Mouse (Mus musculus) midbrain, embryonic 12.5 days (tissue): Measurements from ENCODE around the gene Tbc1d30. TPM values are rescaled to one million over a fixed set of nuclear protein-coding genes. Genes with fewer than 3 reads are reported as not detected.

Experiments used
- ATAC-seq: fragments of 200-750 bp; cut with Nextera tagmentation; 2 replicates; pipeline ENCODE4 v1.8.0; 2017; ENCODE audit warnings: low read depth, moderate TSS enrichment, moderate library complexity; ENCODE audit not compliant: low FRiP score
- H3K27ac ChIP-seq: fragments of 300-500 bp; sonication (generic); replicated peaks from 2 replicates; pipeline ENCODE4 v1.5.1; 2016; ENCODE audit warnings: mild to moderate bottlenecking
- H3K27me3 ChIP-seq: fragments of 300-500 bp; sonication (generic); 2 replicates; pipeline ENCODE4 v1.6.1; 2016; ENCODE audit warnings: mild to moderate bottlenecking
- H3K36me3 ChIP-seq: fragments of 300-500 bp; sonication (generic); 2 replicates; pipeline ENCODE4 v1.6.1; 2016
- H3K4me1 ChIP-seq: fragments of 300-500 bp; sonication (generic); 2 replicates; pipeline ENCODE4 v1.6.1; 2016
- H3K4me2 ChIP-seq: fragments of 300-500 bp; sonication (generic); replicated peaks from 2 replicates; pipeline ENCODE4 v1.6.1; 2016; ENCODE audit warnings: mild to moderate bottlenecking, moderate library complexity
- H3K4me3 ChIP-seq: fragments of 300-500 bp; sonication (generic); 2 replicates; pipeline ENCODE4 v1.5.1; 2016; ENCODE audit warnings: mild to moderate bottlenecking
- H3K9ac ChIP-seq: fragments of 300-500 bp; sonication (generic); replicated peaks from 2 replicates; pipeline ENCODE4 v1.6.1; 2016; ENCODE audit warnings: mild to moderate bottlenecking, moderate library complexity
- H3K9me3 ChIP-seq: fragments of 300-500 bp; sonication (generic); 2 replicates; pipeline ENCODE4 v1.6.1; 2016; ENCODE audit warnings: mild to moderate bottlenecking
- WGBS: fragments of 180-500 bp; shearing (Covaris S2); methylation state at CpG from one replicate; pipeline ENCODE4 v1.1.7; 2016; 5-methylcytosine and 5-hydroxymethylcytosine counted together
- polyA plus RNA-seq: library from polyadenylated mRNA; unstranded; fragments of >200 nt; fragmentation: Nextera tagmentation; extraction: Ambion mirVana; gene quantifications from 2 replicates; pipeline ENCODE4 v1.2.1, GENCODE M21; 2016

Gene Tbc1d30
- polyA plus RNA-seq, 1 experiment from 2014 or later = 4.3 TPM

- Histone ChIP-seq H3K9ac (no peak overlapping the region), H3K9me3 (0 out of 2 replicates have a peak, but pooled peaks cover 4% of the 10 kb centered on the region), H3K27me3 (no peaks in the 10 kb centered on the region), H3K4me1 (no peaks in the 10 kb centered on the region), H3K4me2 (no peak overlapping the region), H3K4me3 (no peak overlapping the region), H3K36me3 (no peaks in the 10 kb centered on the region), H3K27ac (no peak overlapping the region)
- WGBS = 64% methylated on average over 4 of the region's 4 CpGs
- no peak for ATAC-seq
Observed at GRCm38 (mm10) chr10:121329586-121329985, 21.5 kb downstream of the Tbc1d30 start.

- H3K27me3 ChIP-seq = no peaks in the 10 kb centered on the region
- H3K4me3 ChIP-seq = no peak overlapping the region
- H3K4me1 ChIP-seq = no peaks in the 10 kb centered on the region
- no peak overlapping the region for H3K9ac ChIP-seq
- H3K4me2 ChIP-seq = no peak overlapping the region
- no peak overlapping the region for H3K27ac ChIP-seq
- ATAC-seq = no peak
- 0 out of 2 replicates have a peak, but pooled peaks cover 4% of the 10 kb centered on the region for H3K9me3 ChIP-seq
- H3K36me3 ChIP-seq = no peaks in the 10 kb centered on the region
Observed at GRCm38 (mm10) chr10:121326167-121326566, 24.9 kb downstream of the Tbc1d30 start.

- Histone ChIP-seq H3K4me3 (no peak overlapping the region), H3K9ac (no peak overlapping the region), H3K4me1 (no peaks in the 10 kb centered on the region), H3K27ac (no peak overlapping the region), H3K4me2 (no peak overlapping the region), H3K9me3 (0 out of 2 replicates have a peak, but pooled peaks cover 4% of the 10 kb centered on the region), H3K36me3 (no peaks in the 10 kb centered on the region), H3K27me3 (no peaks in the 10 kb centered on the region)
- ATAC-seq = no peak
- WGBS = 90% methylated on average over 7 of the region's 7 CpGs
Observed at GRCm38 (mm10) chr10:121323493-121323892, 27.6 kb downstream of the Tbc1d30 start.

- 79% methylated on average over 7 of the region's 7 CpGs for WGBS
- Histone ChIP-seq H3K4me1 (peaks cover 8% of the 10 kb centered on the region), H3K4me3 (no peak overlapping the region), H3K27me3 (peaks cover 19% of the 10 kb centered on the region), H3K9me3 (peaks cover 4% of the 10 kb centered on the region; the same call in 1 of the 2 replicates), H3K4me2 (no peak overlapping the region), H3K36me3 (no peaks in the 10 kb centered on the region), H3K27ac (no peak overlapping the region), H3K9ac (no peak overlapping the region)
- ATAC-seq = no peak
Observed at GRCm38 (mm10) chr10:121318397-121318950, 32.6 kb downstream of the Tbc1d30 start.

GRCm38 (mm10) chr10:121316361-121316760 lies 34.7 kb downstream of the Tbc1d30 start:
- Histone ChIP-seq H3K36me3 (no peaks in the 10 kb centered on the region), H3K4me2 (no peak overlapping the region), H3K27me3 (peaks cover 34% of the 10 kb centered on the region), H3K4me3 (no peak overlapping the region), H3K4me1 (peaks cover 8% of the 10 kb centered on the region), H3K9ac (no peak overlapping the region), H3K27ac (no peak overlapping the region), H3K9me3 (peaks cover 4% of the 10 kb centered on the region; the same call in 1 of the 2 replicates)
- 91% methylated on average over 10 of the region's 10 CpGs for WGBS
- ATAC-seq = no peak

GRCm38 (mm10) chr10:121315321-121316283 lies 35.5 kb downstream of the Tbc1d30 start:
- Histone ChIP-seq H3K27ac (0 out of 2 replicates have a peak overlapping the region, but pooled peaks have one; percentile 1), H3K9ac (peak overlapping the region; percentile 24; the same call in 1 of the 2 replicates), H3K4me1 (peaks cover 11% of the 10 kb centered on the region), H3K9me3 (peaks cover 4% of the 10 kb centered on the region; the same call in 1 of the 2 replicates), H3K36me3 (no peaks in the 10 kb centered on the region), H3K27me3 (peaks cover 38% of the 10 kb centered on the region), H3K4me2 (peak overlapping the region; percentile 34), H3K4me3 (no peak overlapping the region)
- ATAC-seq = no peak
- 22% methylated on average over 27 of the region's 27 CpGs for WGBS

- H3K4me2 ChIP-seq = no peak overlapping the region
- H3K9me3 ChIP-seq = peaks cover 4% of the 10 kb centered on the region; the same call in 1 of the 2 replicates
- no peaks in the 10 kb centered on the region for H3K36me3 ChIP-seq
- H3K4me1 ChIP-seq = peaks cover 17% of the 10 kb centered on the region
- no peak overlapping the region for H3K9ac ChIP-seq
- WGBS = 30% methylated on average over 4 of the region's 4 CpGs
- no peak for ATAC-seq
- peaks cover 50% of the 10 kb centered on the region for H3K27me3 ChIP-seq
- 0 out of 2 replicates have a peak overlapping the region, but pooled peaks have one; percentile 15 for H3K27ac ChIP-seq
- no peak overlapping the region for H3K4me3 ChIP-seq
Observed at GRCm38 (mm10) chr10:121314186-121314585, 36.9 kb downstream of the Tbc1d30 start.

- peaks cover 53% of the 10 kb centered on the region for H3K27me3 ChIP-seq
- peaks cover 4% of the 10 kb centered on the region; the same call in 1 of the 2 replicates for H3K9me3 ChIP-seq
- peaks cover 17% of the 10 kb centered on the region for H3K4me1 ChIP-seq
- 92% methylated on average over 3 of the region's 3 CpGs for WGBS
- no peak for ATAC-seq
- H3K4me2 ChIP-seq = no peak overlapping the region
- no peak overlapping the region for H3K9ac ChIP-seq
- no peak overlapping the region for H3K4me3 ChIP-seq
- H3K36me3 ChIP-seq = no peaks in the 10 kb centered on the region
- no peak overlapping the region for H3K27ac ChIP-seq
Observed at GRCm38 (mm10) chr10:121313049-121313448, 38.0 kb downstream of the Tbc1d30 start.

- WGBS = under 1% methylated on average over 77 of the region's 77 CpGs
- Histone ChIP-seq H3K27me3 (peaks cover 47% of the 10 kb centered on the region), H3K4me2 (peak overlapping the region; percentile 98), H3K9me3 (no peaks in the 10 kb centered on the region), H3K9ac (peak overlapping the region; percentile 83), H3K36me3 (no peaks in the 10 kb centered on the region), H3K4me1 (peaks cover 15% of the 10 kb centered on the region), H3K27ac (peak overlapping the region; percentile 91), H3K4me3 (peak overlapping the region; percentile 75)
- ATAC-seq = peak; percentile 90
Observed at GRCm38 (mm10) chr10:121310511-121311221, 40.4 kb downstream of the Tbc1d30 start.

GRCm38 (mm10) chr10:121309801-121310510 lies 41.1 kb downstream of the Tbc1d30 start:
- WGBS = under 1% methylated on average over 32 of the region's 32 CpGs
- Histone ChIP-seq H3K27me3 (peaks cover 45% of the 10 kb centered on the region), H3K4me3 (peak overlapping the region; percentile 75), H3K4me1 (peaks cover 12% of the 10 kb centered on the region), H3K36me3 (no peaks in the 10 kb centered on the region), H3K9me3 (no peaks in the 10 kb centered on the region), H3K27ac (peak overlapping the region; percentile 91), H3K9ac (peak overlapping the region; percentile 83), H3K4me2 (peak overlapping the region; percentile 98)
- ATAC-seq = peak; percentile 31

GRCm38 (mm10) chr10:121309123-121309655 lies 41.9 kb downstream of the Tbc1d30 start:
- no peaks in the 10 kb centered on the region for H3K9me3 ChIP-seq
- H3K9ac ChIP-seq = peak overlapping the region; percentile 83; the same call in 1 of the 2 replicates
- peak overlapping the region; percentile 75 for H3K4me3 ChIP-seq
- no peak overlapping the region for H3K27ac ChIP-seq
- H3K27me3 ChIP-seq = peaks cover 40% of the 10 kb centered on the region
- no peak for ATAC-seq
- H3K4me2 ChIP-seq = peak overlapping the region; percentile 98
- peaks cover 12% of the 10 kb centered on the region for H3K4me1 ChIP-seq
- 17% methylated on average over 11 of the region's 11 CpGs for WGBS
- H3K36me3 ChIP-seq = no peaks in the 10 kb centered on the region
